Comparison of ENCODE assay signal across 27 mouse cellular contexts in the genomic region with DNA sequence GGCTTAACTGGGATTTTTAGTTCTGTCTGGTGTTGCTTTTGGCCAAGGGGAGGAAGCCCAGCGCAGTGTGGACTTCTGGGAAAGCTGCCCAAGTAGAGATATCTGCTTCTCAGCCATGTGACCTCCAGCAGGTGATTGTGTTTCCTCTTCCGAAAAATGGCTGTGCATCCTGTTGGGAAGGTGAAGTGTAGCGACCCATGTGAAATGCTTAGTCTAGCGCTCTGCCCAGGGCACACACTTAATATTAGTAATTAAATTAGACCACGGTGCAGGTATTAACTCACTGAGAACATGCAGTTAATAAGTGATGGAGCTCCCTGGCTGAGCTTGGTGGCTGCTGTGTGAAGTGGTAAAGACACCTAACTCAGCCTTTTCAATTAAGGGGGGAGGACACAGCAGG. TPM values are rescaled to one million over a fixed set of nuclear protein-coding genes. Genes with fewer than 3 reads are reported as not detected.
A peak's percentile ranks its signal among the peaks of the same experiment; 100 is the strongest.
DNase-seq lines count a peak whose midpoint lies in the region; ATAC-seq lines count a peak whose summit lies in the region.
"Had no signal": no experiment of that assay in that cellular context is flagged by ENCODE, and none has a peak within 500 bp of the region (broad histone marks: within the 10 kb centered on the region; RNA-seq: fewer than 3 reads in every experiment).

No protein-coding gene starts in this region.

- peak; percentile 75 for ATAC-seq in kidney, embryonic 14.5 days (ENCODE audit: low FRiP score, low TSS enrichment)
- ATAC-seq: activated CD4-positive, CD25-positive, alpha-beta regulatory T cell, adult 4 months; forebrain, embryonic 14.5 days; liver, embryonic 12.5 days had no signal

- no peaks in the 10 kb centered on the region for H3K9me3 ChIP-seq in kidney, embryonic 14.5 days (ENCODE audit: control insufficient read depth, low read length)
- H3K9me3 ChIP-seq: embryonic facial prominence, embryonic 13.5 days; heart, embryonic 12.5 days; hindbrain, embryonic 13.5 days; limb, embryonic 13.5 days; liver, embryonic 12.5 days had no signal

- DNase-seq in left cerebral cortex, postnatal 4 days = peak; percentile 20
- DNase-seq in left cerebral cortex, postnatal 25 days (ENCODE audit: low spot score in 2 of 2) = no peak
- peak; percentile 40 for DNase-seq in kidney, adult 18-20 months
- peak; percentile 67 to 80 for DNase-seq in kidney, postnatal 25 days
- DNase-seq in right cerebral cortex, adult 18-20 months = no peak
- no peak for DNase-seq in frontal cortex, postnatal 14 days (ENCODE audit: low spot score in 2 of 2)
- no peak for DNase-seq in c-Kit-positive CD71-positive TER-119-positive erythroid progenitor cells, embryonic 14.5 days (ENCODE audit: low spot score)
- DNase-seq: adrenal gland, adult 8-10 months; cerebellum, adult 9-10 months; gastrocnemius, postnatal 25 days; heart, adult 18-20 months; lung, adult 18-20 months; lung, postnatal 10 days; right cerebral cortex, postnatal 25 days; thymus, postnatal 14 days had no signal

- no peaks in the 10 kb centered on the region for H3K4me1 ChIP-seq in kidney, embryonic 14.5 days (ENCODE audit: control insufficient read depth, insufficient read depth, low read length)
- H3K4me1 ChIP-seq: liver, embryonic 12.5 days had no signal

- H3K9ac ChIP-seq in kidney, embryonic 14.5 days (ENCODE audit: low read depth, low read length) = no peak overlapping the region
- H3K9ac ChIP-seq: embryonic facial prominence, embryonic 13.5 days; heart, embryonic 12.5 days; hindbrain, embryonic 13.5 days; limb, embryonic 13.5 days; liver, embryonic 12.5 days had no signal

- H3K4me3 ChIP-seq in kidney, embryonic 14.5 days (ENCODE audit: low read length) = no peak overlapping the region
- H3K4me3 ChIP-seq: embryonic facial prominence, embryonic 13.5 days; heart, embryonic 12.5 days; hindbrain, embryonic 13.5 days; limb, embryonic 13.5 days; liver, embryonic 12.5 days had no signal

- 56% methylated on average over 5 of the region's 5 CpGs for WGBS in kidney, embryonic 14.5 days

- no peaks in the 10 kb centered on the region for H3K36me3 ChIP-seq in kidney, embryonic 14.5 days (ENCODE audit: control insufficient read depth, insufficient read depth, low read length)
- H3K36me3 ChIP-seq: embryonic facial prominence, embryonic 13.5 days; hindbrain, embryonic 13.5 days; limb, embryonic 13.5 days; liver, embryonic 12.5 days had no signal

- no peak overlapping the region for H3K27ac ChIP-seq in kidney, embryonic 14.5 days (ENCODE audit: low read depth, low read length)
- H3K27ac ChIP-seq: embryonic facial prominence, embryonic 13.5 days; hindbrain, embryonic 13.5 days; limb, embryonic 13.5 days; liver, embryonic 12.5 days had no signal

- intact Hi-C loops in left cerebral cortex, postnatal 4 days (cut with DNase I) = no loop called here
- intact Hi-C loops in left cerebral cortex, postnatal 25 days (cut with DNase I) = no loop called here

- H3K27me3 ChIP-seq in kidney, embryonic 14.5 days (ENCODE audit: control insufficient read depth, insufficient read depth, low read length) = 0 out of 2 replicates have a peak, but pooled peaks cover 4% of the 10 kb centered on the region
- H3K27me3 ChIP-seq: embryonic facial prominence, embryonic 13.5 days; heart, embryonic 12.5 days; hindbrain, embryonic 13.5 days; liver, embryonic 12.5 days had no signal

- H3K4me2 ChIP-seq in kidney, embryonic 14.5 days (replicated peaks; ENCODE audit: low read depth, low read length) = no peak overlapping the region
- H3K4me2 ChIP-seq: embryonic facial prominence, embryonic 13.5 days; heart, embryonic 12.5 days; hindbrain, embryonic 13.5 days; limb, embryonic 13.5 days; liver, embryonic 12.5 days; midbrain, embryonic 11.5 days had no signal

RNA-seq across cellular contexts. Expression of a gene that starts 16.9 kb away (rescaled TPM):
- under 1 TPM; 0.50 to 0.70 TPM for total RNA-seq in left cerebral cortex, postnatal 4 days (2021)
- 1 to 10 TPM in 1 of 2 experiments, under 1 TPM in 1; 0.48 to 1.1 TPM for total RNA-seq in left cerebral cortex, postnatal 25 days (2021)
- 0.27 and 0.83 TPM in 2 replicates for polyA plus RNA-seq in kidney, embryonic 14.5 days (2014; fragmentation: Nextera tagmentation; extraction: Ambion mirVana)
- total RNA-seq: megakaryocyte progenitor cell, adult 5-6 weeks; MEL; monocyte, adult 5-6 weeks had no signal
- polyA plus RNA-seq: activated CD4-positive, CD25-positive, alpha-beta regulatory T cell, adult 4 months had no signal

Comparison
In these comparisons a context has a peak if more than half of its experiments do, and no peak if none do; other contexts are left out.
1. DNase-seq: peak in left cerebral cortex, postnatal 4 days (single experiment), kidney, adult 18-20 months (single experiment) and kidney, postnatal 25 days (2 of 2); none in left cerebral cortex, postnatal 25 days (0 of 2), right cerebral cortex, adult 18-20 months (single experiment), frontal cortex, postnatal 14 days (0 of 2) and c-Kit-positive CD71-positive TER-119-positive erythroid progenitor cells, embryonic 14.5 days (single experiment).